Mouse (Mus musculus) bone marrow macrophage, adult 2 months (primary cell): ENCODE measurements at regions not wholly inside any gene's neighbourhood (a gene's known extent, or its start where the extent isn't known, plus 50 kb on each side); places are given as distances from the start of the nearest gene placed in this dataset.

Source experiments
- H3K27ac ChIP-seq: 2 replicates; pipeline ENCODE4 v1.5.1; 2012; ENCODE audit warnings: low read depth, low read length; ENCODE audit not compliant: insufficient read depth
- H3K4me1 ChIP-seq: 2 replicates; pipeline ENCODE4 v1.6.1; 2012; ENCODE audit warnings: low read length; ENCODE audit not compliant: control insufficient read depth, insufficient read depth
- H3K4me3 ChIP-seq: 2 replicates; pipeline ENCODE4 v1.5.1; 2012; ENCODE audit warnings: mild to moderate bottlenecking, low read length, moderate library complexity; ENCODE audit not compliant: insufficient read depth
- CTCF ChIP-seq: IDR thresholded peaks from 2 replicates; pipeline ENCODE4 v1.5.1; 2012; ENCODE audit warnings: low read depth, mild to moderate bottlenecking, low read length, moderate library complexity
- POLR2A ChIP-seq: IDR thresholded peaks from 2 replicates; pipeline ENCODE4 v1.6.1; 2012; ENCODE audit warnings: mild to moderate bottlenecking, low read depth, low read length, borderline replicate concordance

DNA sequence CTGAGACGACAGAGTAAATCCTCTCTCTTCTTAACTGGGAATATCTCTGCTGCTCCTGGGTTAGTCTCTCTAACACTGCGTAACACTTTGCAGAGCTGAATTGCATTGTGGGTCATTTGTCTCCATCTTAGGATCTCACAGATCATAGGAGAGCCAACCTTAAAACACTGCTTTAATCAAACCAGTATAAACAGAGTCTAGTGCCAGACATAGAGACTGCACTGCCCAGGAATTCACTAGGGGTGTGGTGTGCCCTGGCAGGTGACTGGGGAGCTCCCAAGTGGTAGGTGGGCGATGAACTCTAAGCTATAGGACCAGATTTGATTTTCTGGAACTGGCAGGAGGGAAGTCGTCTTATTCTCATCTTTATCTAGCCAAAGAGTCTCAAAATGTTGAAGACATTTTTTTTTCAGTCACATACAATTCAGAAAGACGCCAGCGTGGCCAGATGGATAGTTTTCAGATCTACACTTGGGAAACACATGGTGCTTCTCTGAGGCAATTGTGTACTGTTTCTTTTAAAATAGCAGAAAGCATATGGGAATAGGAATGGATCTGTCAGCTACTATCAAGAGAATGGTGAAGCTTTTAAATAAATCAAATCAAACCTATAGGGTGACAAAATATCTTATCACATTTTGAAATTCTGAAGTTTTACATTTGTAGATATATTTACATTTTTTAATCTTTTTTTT is 175.7 kb downstream of the Spry2 start:
- no peak overlapping the region for H3K4me3 ChIP-seq
- no peaks in the 10 kb centered on the region for H3K4me1 ChIP-seq
- TF ChIP-seq CTCF: no peak
- no peak for TF ChIP-seq POLR2A

DNA sequence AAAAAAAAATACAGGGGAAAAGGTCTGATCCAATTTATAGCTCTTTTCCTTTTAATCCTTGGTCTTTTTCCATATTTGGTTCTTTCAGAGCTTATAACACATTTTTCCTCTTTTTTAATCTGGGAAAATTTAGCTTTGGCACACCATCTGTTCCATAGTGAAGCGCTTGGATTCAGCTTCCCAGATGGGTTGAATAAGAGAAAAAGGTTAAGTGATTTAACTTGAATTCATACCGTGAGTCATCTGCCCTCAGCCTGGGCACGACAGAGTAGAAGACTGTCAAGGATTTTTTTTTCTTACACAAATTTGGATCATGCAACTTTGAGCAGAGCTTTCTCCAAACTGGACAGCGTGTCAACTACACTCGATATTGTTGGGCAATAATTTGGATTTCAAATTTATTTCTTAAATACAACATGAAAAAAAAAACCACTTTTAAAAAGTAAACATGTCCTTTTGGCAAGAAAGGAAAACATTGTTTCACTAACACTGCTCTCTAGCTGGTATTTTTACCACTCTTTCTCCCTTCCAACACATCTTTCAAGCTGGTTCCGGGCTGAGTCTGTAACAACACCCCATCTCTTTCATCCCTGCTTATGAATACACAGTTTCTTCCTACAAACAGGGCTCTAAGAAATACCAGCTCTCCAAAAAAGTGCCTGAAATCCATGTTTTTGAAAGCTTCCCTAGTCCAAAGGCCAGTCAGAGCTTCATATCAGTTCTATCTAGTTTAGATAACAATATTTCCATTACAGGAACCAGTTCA is 177.8 kb downstream of the Spry2 start:
- Histone ChIP-seq H3K4me1 (no peaks in the 10 kb centered on the region), H3K4me3 (no peak overlapping the region)
- TF ChIP-seq CTCF (no peak), POLR2A (no peak)

More for the DNA sequence above, 175.7 kb downstream of the Spry2 start:
- H3K27ac ChIP-seq: no peak overlapping the region

DNA sequence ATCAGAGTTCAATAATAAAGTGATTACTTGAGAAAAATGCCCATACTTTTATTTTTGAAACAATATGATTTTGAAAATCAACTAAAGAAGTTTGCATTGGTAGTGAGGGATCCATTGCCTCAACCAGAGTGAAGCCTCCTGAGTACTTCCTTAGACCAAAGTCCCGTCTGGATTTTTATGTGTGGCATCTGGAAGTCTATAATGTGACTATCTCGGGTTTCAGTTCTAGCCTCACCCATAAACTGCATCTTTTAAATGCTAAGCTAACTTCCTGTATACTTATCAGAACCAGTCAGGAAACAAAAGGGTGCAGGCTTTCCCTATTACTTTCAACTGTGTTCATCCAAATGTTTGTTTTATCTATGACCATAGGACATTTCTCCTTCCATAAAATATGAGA is 178.8 kb downstream of the Spry2 start:
- Histone ChIP-seq H3K4me1 (no peaks in the 10 kb centered on the region), H3K27ac (no peak overlapping the region), H3K4me3 (no peak overlapping the region)
- TF ChIP-seq CTCF: no peak
- TF ChIP-seq POLR2A: no peak

More for the DNA sequence above, 177.8 kb downstream of the Spry2 start:
- H3K27ac ChIP-seq: no peak overlapping the region

- TF ChIP-seq POLR2A: no peak
- no peak for TF ChIP-seq CTCF
- H3K4me3 ChIP-seq: no peak overlapping the region
- no peaks in the 10 kb centered on the region for H3K4me1 ChIP-seq
- no peak overlapping the region for H3K27ac ChIP-seq
Observed at GRCm38 (mm10) chr14:105708691-105709090, 187.9 kb downstream of the Spry2 start.

- TF ChIP-seq POLR2A (no peak), CTCF (no peak)
- H3K4me3 ChIP-seq: no peak overlapping the region
- H3K27ac ChIP-seq: no peak overlapping the region
- no peaks in the 10 kb centered on the region for H3K4me1 ChIP-seq
Observed at GRCm38 (mm10) chr14:105706756-105707155, 189.9 kb downstream of the Spry2 start.

- Histone ChIP-seq H3K4me3 (no peak overlapping the region), H3K27ac (no peak overlapping the region), H3K4me1 (peaks cover 17% of the 10 kb centered on the region)
- TF ChIP-seq POLR2A (no peak), CTCF (no peak)
Observed at GRCm38 (mm10) chr14:105698616-105699015, 198.0 kb downstream of the Spry2 start.

- TF ChIP-seq POLR2A (no peak), CTCF (no peak)
- H3K4me3 ChIP-seq: no peak overlapping the region
- H3K27ac ChIP-seq: no peak overlapping the region
- peaks cover 20% of the 10 kb centered on the region for H3K4me1 ChIP-seq
Observed at GRCm38 (mm10) chr14:105698086-105698485, 198.5 kb downstream of the Spry2 start.

DNA sequence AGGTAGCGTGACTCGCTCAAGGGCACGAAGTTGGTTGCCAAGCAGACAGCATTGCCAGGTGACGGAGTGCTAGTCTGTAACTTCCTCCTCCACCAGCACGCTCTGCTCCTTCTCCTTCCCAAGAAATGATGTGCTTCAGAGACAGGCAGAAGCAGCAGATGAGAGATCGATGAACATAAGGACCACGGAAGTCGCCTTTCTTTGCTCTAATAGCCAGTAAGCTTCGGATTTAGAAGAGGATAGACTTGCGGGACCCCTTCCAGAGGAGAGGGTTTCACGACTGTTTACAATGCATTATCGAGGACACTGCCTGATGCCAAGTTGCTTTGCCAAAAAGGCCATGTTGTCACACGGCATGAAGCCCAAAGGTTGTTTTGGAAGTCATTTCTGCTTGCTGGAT is 199.2 kb downstream of the Spry2 start:
- Histone ChIP-seq H3K4me1 (peaks cover 20% of the 10 kb centered on the region), H3K27ac (no peak overlapping the region), H3K4me3 (no peak overlapping the region)
- no peak for TF ChIP-seq CTCF
- no peak for TF ChIP-seq POLR2A

- TF ChIP-seq CTCF (no peak), POLR2A (no peak)
- Histone ChIP-seq H3K4me1 (peaks cover 20% of the 10 kb centered on the region), H3K4me3 (no peak overlapping the region), H3K27ac (no peak overlapping the region)
Observed at GRCm38 (mm10) chr14:105694969-105695368, 201.7 kb downstream of the Spry2 start.

GRCm38 (mm10) chr14:105693713-105694112 is 202.9 kb downstream of the Spry2 start:
- TF ChIP-seq CTCF (no peak), POLR2A (no peak)
- Histone ChIP-seq H3K27ac (no peak overlapping the region), H3K4me3 (no peak overlapping the region)

More at GRCm38 (mm10) chr14:105693713-105694112, 202.9 kb downstream of the Spry2 start:
- peaks cover 20% of the 10 kb centered on the region for H3K4me1 ChIP-seq
